Mouse (Mus musculus): ENCODE data around the gene Pxn. TPM values are rescaled to one million over a fixed set of nuclear protein-coding genes. Genes with fewer than 3 reads are reported as not detected.

Gene Pxn
- polyA plus RNA-seq, 1 experiment from 2014 or later, result 7.3 TPM

- H3K4me2 ChIP-seq, result peak overlapping the region; percentile 39
- peak; percentile 92 for DNase-seq (ENCODE audit: low spot score, missing footprints)
- no peak overlapping the region for H3K27ac ChIP-seq (ENCODE audit: low read depth, low read length)
- ATAC-seq (ENCODE audit: low FRiP score), result peak; percentile 82
- peak overlapping the region; percentile 31; the same call in 1 of the 2 replicates for H3K9ac ChIP-seq (ENCODE audit: low read length)
- no peaks in the 10 kb centered on the region for H3K9me3 ChIP-seq (ENCODE audit: control insufficient read depth, low read length)
- H3K27me3 ChIP-seq (ENCODE audit: control insufficient read depth, insufficient read depth, low read length), result peaks cover 7% of the 10 kb centered on the region
- WGBS, result 5% methylated on average over 22 of the region's 22 CpGs
- H3K4me3 ChIP-seq (ENCODE audit: low read depth, low read length), result peak overlapping the region; percentile 22
- H3K36me3 ChIP-seq (ENCODE audit: control insufficient read depth, insufficient read depth, low read length), result no peaks in the 10 kb centered on the region
- peaks cover 5% of the 10 kb centered on the region for H3K4me1 ChIP-seq (ENCODE audit: control insufficient read depth, insufficient read depth, low read length)
These were observed 31.0 kb upstream of the Pxn start for GRCm38 (mm10) chr5:115475337-115476106.

GRCm38 (mm10) chr5:115476107-115476727 lies 30.3 kb upstream of the Pxn start:
- 0 out of 2 replicates have a peak overlapping the region, but pooled peaks have one; percentile 6 for H3K9ac ChIP-seq (ENCODE audit: low read length)
- 31% methylated on average over 12 of the region's 12 CpGs for WGBS
- no peak overlapping the region for H3K27ac ChIP-seq (ENCODE audit: low read depth, low read length)
- no peaks in the 10 kb centered on the region for H3K9me3 ChIP-seq (ENCODE audit: control insufficient read depth, low read length)
- H3K4me1 ChIP-seq (ENCODE audit: control insufficient read depth, insufficient read depth, low read length), result peaks cover 5% of the 10 kb centered on the region
- peak; percentile 52; the same call in 1 of the 2 replicates for ATAC-seq (ENCODE audit: low FRiP score)
- H3K36me3 ChIP-seq (ENCODE audit: control insufficient read depth, insufficient read depth, low read length), result no peaks in the 10 kb centered on the region
- H3K4me2 ChIP-seq, result peak overlapping the region; percentile 39
- DNase-seq (ENCODE audit: low spot score, missing footprints), result peak; percentile 87
- peaks cover 10% of the 10 kb centered on the region for H3K27me3 ChIP-seq (ENCODE audit: control insufficient read depth, insufficient read depth, low read length)
- H3K4me3 ChIP-seq (ENCODE audit: low read depth, low read length), result peak overlapping the region; percentile 22; the same call in 1 of the 2 replicates

GRCm38 (mm10) chr5:115479561-115479960 lies 26.9 kb upstream of the Pxn start:
- 30% methylated on average over 15 of the region's 15 CpGs for WGBS
- peak; percentile 83 for DNase-seq (ENCODE audit: low spot score, missing footprints)
- Histone ChIP-seq H3K9me3 (ENCODE audit: control insufficient read depth, low read length) (no peaks in the 10 kb centered on the region), H3K4me3 (ENCODE audit: low read depth, low read length) (no peak overlapping the region), H3K4me2 (no peak overlapping the region), H3K9ac (ENCODE audit: low read length) (no peak overlapping the region), H3K27me3 (ENCODE audit: control insufficient read depth, insufficient read depth, low read length) (peaks cover 12% of the 10 kb centered on the region), H3K27ac (ENCODE audit: low read depth, low read length) (no peak overlapping the region), H3K4me1 (ENCODE audit: control insufficient read depth, insufficient read depth, low read length) (peaks cover 16% of the 10 kb centered on the region), H3K36me3 (ENCODE audit: control insufficient read depth, insufficient read depth, low read length) (no peaks in the 10 kb centered on the region)
- ATAC-seq (ENCODE audit: low FRiP score), result no peak

- H3K27me3 ChIP-seq (ENCODE audit: control insufficient read depth, insufficient read depth, low read length), result peaks cover 12% of the 10 kb centered on the region
- H3K27ac ChIP-seq (ENCODE audit: low read depth, low read length), result no peak overlapping the region
- no peaks in the 10 kb centered on the region for H3K36me3 ChIP-seq (ENCODE audit: control insufficient read depth, insufficient read depth, low read length)
- 12% methylated on average over 27 of the region's 27 CpGs for WGBS
- peaks cover 16% of the 10 kb centered on the region for H3K4me1 ChIP-seq (ENCODE audit: control insufficient read depth, insufficient read depth, low read length)
- H3K4me3 ChIP-seq (ENCODE audit: low read depth, low read length), result no peak overlapping the region
- no peak for ATAC-seq (ENCODE audit: low FRiP score)
- H3K4me2 ChIP-seq, result peak overlapping the region; percentile 27; the same call in 1 of the 2 replicates
- no peak overlapping the region for H3K9ac ChIP-seq (ENCODE audit: low read length)
- no peaks in the 10 kb centered on the region for H3K9me3 ChIP-seq (ENCODE audit: control insufficient read depth, low read length)
- DNase-seq (ENCODE audit: low spot score, missing footprints), result no peak
These were observed 26.4 kb upstream of the Pxn start for GRCm38 (mm10) chr5:115480101-115480500.

- WGBS, result 20% methylated on average over 38 of the region's 38 CpGs
- H3K4me2 ChIP-seq, result peak overlapping the region; percentile 28
- ATAC-seq (ENCODE audit: low FRiP score), result no peak
- no peak overlapping the region for H3K27ac ChIP-seq (ENCODE audit: low read depth, low read length)
- peak; percentile 93 for DNase-seq (ENCODE audit: low spot score, missing footprints)
- no peaks in the 10 kb centered on the region for H3K36me3 ChIP-seq (ENCODE audit: control insufficient read depth, insufficient read depth, low read length)
- H3K9ac ChIP-seq (ENCODE audit: low read length), result peak overlapping the region; percentile 41; the same call in 1 of the 2 replicates
- H3K9me3 ChIP-seq (ENCODE audit: control insufficient read depth, low read length), result no peaks in the 10 kb centered on the region
- H3K27me3 ChIP-seq (ENCODE audit: control insufficient read depth, insufficient read depth, low read length), result peaks cover 12% of the 10 kb centered on the region
- H3K4me1 ChIP-seq (ENCODE audit: control insufficient read depth, insufficient read depth, low read length), result peaks cover 11% of the 10 kb centered on the region
- peak overlapping the region; percentile 14; the same call in 1 of the 2 replicates for H3K4me3 ChIP-seq (ENCODE audit: low read depth, low read length)
These were observed 23.8 kb upstream of the Pxn start for GRCm38 (mm10) chr5:115482390-115483265.

GRCm38 (mm10) chr5:115483385-115483784 lies 23.1 kb upstream of the Pxn start:
- Histone ChIP-seq H3K27me3 (ENCODE audit: control insufficient read depth, insufficient read depth, low read length) (peaks cover 12% of the 10 kb centered on the region), H3K9ac (ENCODE audit: low read length) (no peak overlapping the region; the same call in 1 of the 2 replicates), H3K4me1 (ENCODE audit: control insufficient read depth, insufficient read depth, low read length) (peaks cover 11% of the 10 kb centered on the region), H3K4me2 (peak overlapping the region; percentile 28; the same call in 1 of the 2 replicates), H3K36me3 (ENCODE audit: control insufficient read depth, insufficient read depth, low read length) (no peaks in the 10 kb centered on the region), H3K4me3 (ENCODE audit: low read depth, low read length) (no peak overlapping the region), H3K27ac (ENCODE audit: low read depth, low read length) (no peak overlapping the region), H3K9me3 (ENCODE audit: control insufficient read depth, low read length) (no peaks in the 10 kb centered on the region)
- DNase-seq (ENCODE audit: low spot score, missing footprints) (peak; percentile 87), ATAC-seq (ENCODE audit: low FRiP score) (no peak)
- 20% methylated on average over 6 of the region's 6 CpGs for WGBS

- peak within 1 kb of the TSS; percentile 68 for H3K4me2 ChIP-seq
- H3K27ac ChIP-seq (ENCODE audit: low read depth, low read length), result peak within 1 kb of the TSS; percentile 35; the same call in 1 of the 2 replicates
- 9% methylated on average over 30 of the region's 30 CpGs for WGBS
- peak within 1 kb of the TSS; percentile 66 for H3K9ac ChIP-seq (ENCODE audit: low read length)
- H3K4me1 ChIP-seq (ENCODE audit: control insufficient read depth, insufficient read depth, low read length), result peaks cover 14% of the 10 kb centered on the region
- DNase-seq (ENCODE audit: low spot score, missing footprints) (peak; percentile 99), ATAC-seq (ENCODE audit: low FRiP score) (peak; percentile 87)
- H3K4me3 ChIP-seq (ENCODE audit: low read depth, low read length), result peak within 1 kb of the TSS; percentile 35
- H3K9me3 ChIP-seq (ENCODE audit: control insufficient read depth, low read length), result no peaks in the 10 kb centered on the region
- no peaks in the 10 kb centered on the region for H3K36me3 ChIP-seq (ENCODE audit: control insufficient read depth, insufficient read depth, low read length)
- peaks cover 12% of the 10 kb centered on the region for H3K27me3 ChIP-seq (ENCODE audit: control insufficient read depth, insufficient read depth, low read length)
These were observed 22.2 kb upstream of the Pxn start, which contains the start of gene Sirt4 for GRCm38 (mm10) chr5:115483947-115484920. Gene Sirt4, minus strand, starts transcription at chr5:115484725.

GRCm38 (mm10) chr5:115484996-115485395 lies 21.5 kb upstream of the Pxn start:
- ATAC-seq (ENCODE audit: low FRiP score) (no peak), DNase-seq (ENCODE audit: low spot score, missing footprints) (peak; percentile 80)
- H3K4me1 ChIP-seq (ENCODE audit: control insufficient read depth, insufficient read depth, low read length), result peaks cover 14% of the 10 kb centered on the region
- H3K9ac ChIP-seq (ENCODE audit: low read length), result peak overlapping the region; percentile 57; the same call in 1 of the 2 replicates
- 82% methylated on average over 5 of the region's 5 CpGs for WGBS
- H3K27ac ChIP-seq (ENCODE audit: low read depth, low read length), result no peak overlapping the region
- peaks cover 6% of the 10 kb centered on the region for H3K27me3 ChIP-seq (ENCODE audit: control insufficient read depth, insufficient read depth, low read length)
- H3K36me3 ChIP-seq (ENCODE audit: control insufficient read depth, insufficient read depth, low read length), result no peaks in the 10 kb centered on the region
- peak overlapping the region; percentile 35; the same call in 1 of the 2 replicates for H3K4me3 ChIP-seq (ENCODE audit: low read depth, low read length)
- peak overlapping the region; percentile 68 for H3K4me2 ChIP-seq
- H3K9me3 ChIP-seq (ENCODE audit: control insufficient read depth, low read length), result no peaks in the 10 kb centered on the region
